Mouse (Mus musculus) E14TG2a.4 (cell line): ENCODE results near the gene Taok3.

ENCODE experiments used
- CTCF ChIP-seq: conservative IDR thresholded peaks from 2 replicates; pipeline ENCODE4 v1.5.1; 2014; ENCODE audit warnings: low read length
- NANOG ChIP-seq: IDR thresholded peaks from 2 replicates; pipeline ENCODE4 v1.6.1; 2014; ENCODE audit warnings: borderline replicate concordance, low read length, mixed read lengths
- POU5F1 ChIP-seq: IDR thresholded peaks from 2 replicates; pipeline ENCODE4 v1.6.1; 2014; ENCODE audit warnings: low read length, borderline replicate concordance

- TF ChIP-seq CTCF (no peak), POU5F1 (no peak), NANOG (no peak)
These were observed 18.5 kb downstream of the Taok3 start for GRCm38 (mm10) chr5:117138295-117138988.
